Mouse (Mus musculus) neural tube, embryonic 14.5 days (tissue): Measurements from ENCODE around the gene Mesp1. TPM values are rescaled to one million over a fixed set of nuclear protein-coding genes. Genes with fewer than 3 reads are reported as not detected.
A peak's percentile ranks its signal among the peaks of the same experiment; 100 is the strongest.

Source experiments
- ATAC-seq: fragments of 200-750 bp; cut with Nextera tagmentation; 2 replicates; pipeline ENCODE4 v1.8.0; 2017; ENCODE audit warnings: low read depth, mild to moderate bottlenecking, moderate TSS enrichment, moderate library complexity
- H3K27ac ChIP-seq: fragments of 300-500 bp; sonication (generic); 2 replicates; pipeline ENCODE4 v1.5.1; 2014; ENCODE audit warnings: low read depth, mild to moderate bottlenecking, control low read depth, low read length, moderate library complexity, mixed read lengths
- H3K27me3 ChIP-seq: fragments of 300-500 bp; sonication (generic); 2 replicates; pipeline ENCODE4 v1.6.1; 2014; ENCODE audit warnings: low read length; ENCODE audit not compliant: control insufficient read depth, insufficient read depth
- H3K36me3 ChIP-seq: fragments of 300-500 bp; sonication (generic); 2 replicates; pipeline ENCODE4 v1.6.1; 2014; ENCODE audit warnings: low read length, mixed read lengths; ENCODE audit not compliant: control insufficient read depth, insufficient read depth
- H3K4me1 ChIP-seq: fragments of 300-500 bp; sonication (generic); 2 replicates; pipeline ENCODE4 v1.6.1; 2014; ENCODE audit warnings: low read length; ENCODE audit not compliant: control insufficient read depth, insufficient read depth
- H3K4me2 ChIP-seq: fragments of 300-500 bp; sonication (generic); 2 replicates; pipeline ENCODE4 v1.6.1; 2014; ENCODE audit warnings: mild to moderate bottlenecking, low read depth, low read length, control low read depth
- H3K4me3 ChIP-seq: fragments of 300-500 bp; sonication (generic); 2 replicates; pipeline ENCODE4 v1.5.1; 2014; ENCODE audit warnings: low read depth, low read length, control low read depth, mixed read lengths
- H3K9ac ChIP-seq: fragments of 300-500 bp; sonication (generic); replicated peaks from 2 replicates; pipeline ENCODE4 v1.6.1; 2014; ENCODE audit warnings: low read depth, mild to moderate bottlenecking, control low read depth, low read length, mixed read lengths
- H3K9me3 ChIP-seq: fragments of 300-500 bp; sonication (generic); 2 replicates; pipeline ENCODE4 v1.6.1; 2016; ENCODE audit warnings: low read length; ENCODE audit not compliant: control insufficient read depth
- WGBS: fragments of 180-500 bp; shearing (Covaris S2); extraction: QIAGEN DNeasy Blood & Tissue Kit; methylation state at CpG from one replicate; pipeline ENCODE4 v1.1.7; 2014; 5-methylcytosine and 5-hydroxymethylcytosine counted together
- polyA plus RNA-seq: library from polyadenylated mRNA; unstranded; fragments of >200 nt; fragmentation: Nextera tagmentation; extraction: Ambion mirVana; gene quantifications from 2 replicates; pipeline ENCODE4 v1.2.1, GENCODE M21; 2014

Mesp1 gene
- not detected in 2 replicates for polyA plus RNA-seq

DNA sequence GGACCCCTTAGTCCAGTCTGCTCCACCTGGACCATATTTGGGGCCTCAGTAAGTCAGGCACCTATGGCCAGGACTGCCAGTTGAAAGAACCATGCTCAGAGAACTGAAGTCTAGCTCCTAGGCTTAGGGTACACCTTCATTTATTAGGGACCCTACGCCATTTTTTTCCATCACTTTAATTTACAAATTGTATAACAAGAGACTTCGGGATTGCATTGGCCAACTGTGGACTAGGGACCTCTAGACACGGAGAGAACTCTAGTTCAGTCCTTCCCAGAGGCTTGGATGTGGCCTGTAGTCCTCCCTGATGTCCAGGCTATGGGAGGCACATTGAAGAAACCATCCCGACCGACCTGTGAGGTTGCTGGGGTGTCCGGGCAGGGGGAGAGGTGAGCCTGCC lies at the start of gene Mesp1:
Gene Mesp1 (minus strand): TSS at position 101 of the 400 bp plus-strand sequence.
- H3K27me3 ChIP-seq = peaks cover 30% of the 10 kb centered on the region
- H3K4me1 ChIP-seq = peaks cover 7% of the 10 kb centered on the region; the same call in 1 of the 2 replicates
- peak within 1 kb of the TSS; percentile 41 for H3K4me3 ChIP-seq
- H3K36me3 ChIP-seq = no peaks in the 10 kb centered on the region
- ATAC-seq = no peak
- H3K9me3 ChIP-seq = no peaks in the 10 kb centered on the region
- H3K27ac ChIP-seq = no peak within 1 kb of the TSS
- H3K9ac ChIP-seq = peak within 1 kb of the TSS; percentile 52
- peak within 1 kb of the TSS; percentile 67 for H3K4me2 ChIP-seq
- WGBS = 74% methylated on average over 6 of the region's 6 CpGs

DNA sequence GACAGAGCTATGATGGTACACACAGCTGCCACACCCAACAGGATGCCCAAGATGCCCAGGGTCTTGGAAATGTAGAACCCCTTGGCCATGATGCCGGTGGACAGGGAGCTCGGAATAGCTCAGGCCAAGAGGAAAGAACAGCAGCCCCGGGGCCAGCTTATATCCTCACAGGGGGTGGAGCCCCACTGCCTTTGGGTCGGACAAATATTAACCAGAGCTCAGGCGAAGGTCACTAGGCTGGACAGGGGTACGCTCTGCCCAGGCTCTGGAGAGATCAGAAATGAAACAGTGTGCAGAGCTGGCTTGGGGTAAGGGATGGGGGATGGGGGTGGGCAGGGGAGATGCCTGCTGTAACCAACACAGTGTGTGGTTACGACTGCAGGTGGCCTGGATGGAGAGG lies 48.6 kb upstream of the Mesp1 start:
- no peak overlapping the region for H3K27ac ChIP-seq
- no peaks in the 10 kb centered on the region for H3K4me1 ChIP-seq
- no peak overlapping the region for H3K9ac ChIP-seq
- H3K4me2 ChIP-seq = no peak overlapping the region
- 60% methylated on average over 7 of the region's 7 CpGs for WGBS
- H3K9me3 ChIP-seq = no peaks in the 10 kb centered on the region
- H3K27me3 ChIP-seq = no peaks in the 10 kb centered on the region
- no peak overlapping the region for H3K4me3 ChIP-seq
- no peaks in the 10 kb centered on the region for H3K36me3 ChIP-seq
- no peak for ATAC-seq

DNA sequence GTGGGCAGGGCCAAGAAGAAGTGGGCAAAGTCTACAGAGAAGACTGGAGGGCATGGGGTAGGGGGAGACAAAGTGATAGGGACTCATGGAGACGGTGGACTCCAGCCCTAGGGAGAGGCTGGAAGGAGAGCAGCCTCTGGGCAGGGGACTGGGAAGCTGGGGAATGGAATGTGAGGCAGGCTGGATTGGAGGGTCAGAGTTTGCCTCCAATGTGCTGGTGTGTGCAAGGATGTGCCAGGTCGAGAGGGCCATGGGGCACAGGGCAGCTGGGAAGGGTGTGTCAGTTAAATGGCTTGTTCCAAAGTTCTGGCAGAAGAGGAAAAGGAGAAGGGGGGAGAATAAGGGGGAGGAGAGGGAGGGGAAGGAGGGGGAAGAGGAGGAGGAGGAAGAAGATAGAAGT lies 43.7 kb upstream of the Mesp1 start:
- no peak overlapping the region for H3K4me3 ChIP-seq
- H3K9me3 ChIP-seq = no peaks in the 10 kb centered on the region
- no peaks in the 10 kb centered on the region for H3K36me3 ChIP-seq
- no peak for ATAC-seq
- H3K27ac ChIP-seq = no peak overlapping the region
- H3K4me2 ChIP-seq = no peak overlapping the region
- no peak overlapping the region for H3K9ac ChIP-seq
- no peaks in the 10 kb centered on the region for H3K27me3 ChIP-seq
- H3K4me1 ChIP-seq = no peaks in the 10 kb centered on the region
- 84% methylated on average over 2 of the region's 2 CpGs for WGBS

DNA sequence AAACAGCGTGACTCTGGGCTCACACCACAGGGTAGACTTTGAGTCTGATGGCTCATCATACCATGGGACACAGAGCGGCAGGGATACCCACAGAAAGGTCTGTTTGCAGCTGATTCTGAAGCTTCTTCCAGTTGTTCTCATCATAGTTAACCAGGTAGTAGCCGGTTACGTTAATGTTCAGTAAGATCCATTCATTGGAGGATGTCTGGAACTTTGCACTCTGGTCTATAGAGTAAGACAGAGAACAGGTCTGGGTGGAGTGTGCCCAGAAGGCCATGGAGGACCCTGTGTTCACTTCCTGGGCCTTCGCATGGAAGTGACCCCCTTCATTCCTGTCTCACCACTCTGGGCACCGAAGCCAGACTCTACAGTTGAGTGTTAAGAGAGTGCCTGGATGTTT lies 41.6 kb upstream of the Mesp1 start:
- Histone ChIP-seq H3K27me3 (no peaks in the 10 kb centered on the region), H3K36me3 (no peaks in the 10 kb centered on the region)
- ATAC-seq = no peak

DNA sequence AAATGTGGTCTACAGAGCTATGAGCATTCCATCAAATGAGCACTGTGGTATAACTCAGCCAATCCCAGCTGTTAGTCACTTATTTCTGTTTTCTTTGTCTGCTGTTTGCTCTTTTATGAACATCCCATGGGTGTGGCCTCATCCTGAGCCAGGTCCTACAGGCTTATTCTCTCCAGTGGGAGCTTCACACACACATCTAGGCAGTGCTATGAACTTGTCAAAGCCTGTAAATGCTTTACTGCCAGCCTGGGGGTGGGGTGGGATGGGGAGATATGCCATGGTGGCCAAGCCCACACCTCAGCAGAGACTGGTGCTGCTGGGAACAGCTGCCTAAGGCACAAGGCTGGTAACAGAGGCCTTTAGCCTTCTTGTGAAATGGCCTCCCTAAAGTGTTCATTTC lies 39.4 kb upstream of the Mesp1 start:
- H3K27me3 ChIP-seq = no peaks in the 10 kb centered on the region
- H3K4me2 ChIP-seq = no peak overlapping the region
- H3K27ac ChIP-seq = no peak overlapping the region
- H3K9ac ChIP-seq = no peak overlapping the region
- no peak for ATAC-seq
- no peak overlapping the region for H3K4me3 ChIP-seq
- no peaks in the 10 kb centered on the region for H3K36me3 ChIP-seq
- no peaks in the 10 kb centered on the region for H3K4me1 ChIP-seq
- H3K9me3 ChIP-seq = no peaks in the 10 kb centered on the region

More for the DNA sequence above, 41.6 kb upstream of the Mesp1 start:
- no peak overlapping the region for H3K27ac ChIP-seq
- H3K4me2 ChIP-seq = no peak overlapping the region
- no peaks in the 10 kb centered on the region for H3K9me3 ChIP-seq
- H3K9ac ChIP-seq = no peak overlapping the region
- no peaks in the 10 kb centered on the region for H3K4me1 ChIP-seq
- H3K4me3 ChIP-seq = no peak overlapping the region
- 92% methylated on average over 6 of the region's 6 CpGs for WGBS

DNA sequence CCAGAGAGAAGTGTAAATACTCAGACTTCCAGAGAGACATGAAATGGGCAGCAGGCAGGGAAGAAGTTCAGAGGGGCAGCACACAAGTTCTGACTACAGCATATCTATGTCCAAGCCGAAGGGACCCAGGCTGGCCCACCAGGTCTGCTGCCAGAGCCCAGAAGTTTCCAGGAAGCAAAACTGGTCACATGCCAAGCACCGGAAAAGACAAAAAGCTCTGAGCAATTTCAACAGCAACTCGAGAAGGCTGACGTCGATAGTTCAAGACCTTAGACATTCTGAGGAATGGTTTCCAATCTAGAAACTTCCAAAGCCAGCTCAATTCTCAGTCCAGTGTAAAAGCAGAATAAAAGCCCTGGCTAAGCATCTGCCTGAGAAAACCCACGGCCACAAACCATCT lies 38.0 kb upstream of the Mesp1 start:
- Histone ChIP-seq H3K36me3 (no peaks in the 10 kb centered on the region), H3K4me1 (no peaks in the 10 kb centered on the region), H3K27me3 (no peaks in the 10 kb centered on the region), H3K4me2 (no peak overlapping the region), H3K9ac (no peak overlapping the region), H3K27ac (no peak overlapping the region), H3K9me3 (no peaks in the 10 kb centered on the region), H3K4me3 (no peak overlapping the region)
- WGBS = 71% methylated on average over 6 of the region's 6 CpGs
- no peak for ATAC-seq

DNA sequence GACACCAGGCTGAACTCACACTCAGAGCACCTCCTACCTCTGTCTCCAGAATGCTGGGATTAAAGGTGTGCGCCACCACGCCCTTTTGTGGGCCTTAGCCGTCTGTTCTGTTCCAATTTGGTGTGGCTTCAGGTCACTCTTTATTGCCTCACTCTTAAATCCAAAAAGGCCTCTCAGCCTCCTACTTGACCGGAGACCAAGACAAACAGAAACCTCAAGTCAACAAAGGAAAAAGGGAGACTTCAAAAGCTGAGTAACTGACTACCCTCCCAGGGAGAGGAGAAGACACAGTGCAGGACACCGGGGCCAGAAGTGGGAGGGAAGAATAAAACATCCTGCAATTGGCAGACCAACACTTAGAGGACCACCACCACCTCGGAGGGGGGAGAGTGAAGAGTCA lies 37.6 kb upstream of the Mesp1 start:
- ATAC-seq = no peak
- no peaks in the 10 kb centered on the region for H3K4me1 ChIP-seq
- no peak overlapping the region for H3K9ac ChIP-seq
- H3K27ac ChIP-seq = no peak overlapping the region
- H3K27me3 ChIP-seq = no peaks in the 10 kb centered on the region
- no peak overlapping the region for H3K4me3 ChIP-seq
- no peaks in the 10 kb centered on the region for H3K36me3 ChIP-seq
- no peak overlapping the region for H3K4me2 ChIP-seq
- 64% methylated on average over 6 of the region's 6 CpGs for WGBS
- H3K9me3 ChIP-seq = no peaks in the 10 kb centered on the region

DNA sequence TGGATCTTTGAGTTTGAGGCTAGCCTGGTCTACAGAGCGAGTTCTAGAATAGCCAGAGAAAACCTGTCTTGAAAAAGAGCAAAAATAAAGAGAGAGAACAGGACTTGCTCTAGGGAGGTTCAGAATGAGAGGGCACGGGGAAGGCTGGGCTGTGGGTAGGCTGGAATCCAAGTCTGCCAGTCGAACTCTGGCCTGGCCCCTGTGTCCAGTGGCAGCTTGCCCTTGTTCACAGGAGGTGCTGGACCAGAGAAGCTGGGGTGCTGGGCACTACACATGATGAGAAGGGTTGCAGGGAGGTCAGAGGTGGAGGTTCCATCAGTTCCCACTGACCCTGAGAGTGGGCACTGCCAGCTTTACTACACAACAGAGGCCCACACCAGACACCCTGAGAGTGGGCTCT lies 34.8 kb upstream of the Mesp1 start:
- H3K4me3 ChIP-seq = no peak overlapping the region
- H3K9ac ChIP-seq = no peak overlapping the region
- WGBS = 75% methylated on average over 3 of the region's 3 CpGs
- H3K36me3 ChIP-seq = no peaks in the 10 kb centered on the region
- no peak overlapping the region for H3K27ac ChIP-seq
- no peaks in the 10 kb centered on the region for H3K9me3 ChIP-seq
- no peaks in the 10 kb centered on the region for H3K4me1 ChIP-seq
- no peak for ATAC-seq
- H3K4me2 ChIP-seq = no peak overlapping the region
- H3K27me3 ChIP-seq = no peaks in the 10 kb centered on the region

DNA sequence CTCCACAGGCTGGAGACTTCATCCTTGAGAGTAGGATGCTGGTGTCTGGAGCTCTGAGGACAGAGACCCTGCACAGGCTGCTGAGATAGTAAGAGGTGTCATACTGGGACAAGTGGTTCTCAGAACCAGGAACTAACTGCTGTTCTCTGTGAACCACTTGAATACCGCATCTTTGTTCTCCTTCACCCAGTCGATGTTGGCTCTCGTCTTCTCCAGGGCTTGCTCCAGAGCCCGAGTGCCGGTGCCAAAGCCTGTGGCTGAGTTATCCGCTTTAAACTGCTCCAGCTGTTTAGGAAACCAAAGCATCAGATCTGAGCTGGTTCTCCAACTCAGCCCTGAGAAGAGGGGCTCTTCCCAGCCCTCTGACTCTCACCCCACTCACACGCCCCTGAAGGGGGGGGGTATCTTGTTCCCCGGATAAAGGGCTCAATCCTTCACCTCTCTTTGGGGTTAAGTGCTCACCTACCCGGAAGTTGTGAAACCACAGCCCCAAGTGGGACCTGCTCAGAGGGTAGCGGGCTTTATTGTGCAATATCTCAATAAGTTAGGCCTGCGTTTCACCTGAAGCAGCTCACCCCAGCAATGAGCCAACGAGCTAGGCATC lies 28.6 kb upstream of the Mesp1 start:
- Histone ChIP-seq H3K27ac (no peak overlapping the region), H3K4me3 (no peak overlapping the region), H3K9me3 (no peaks in the 10 kb centered on the region), H3K4me2 (no peak overlapping the region), H3K36me3 (no peaks in the 10 kb centered on the region), H3K27me3 (no peaks in the 10 kb centered on the region), H3K9ac (no peak overlapping the region), H3K4me1 (no peaks in the 10 kb centered on the region)
- ATAC-seq = no peak
- 92% methylated on average over 12 of the region's 12 CpGs for WGBS
